Comparison of ENCODE assay signal across 20 mouse cellular contexts in the genomic region with DNA sequence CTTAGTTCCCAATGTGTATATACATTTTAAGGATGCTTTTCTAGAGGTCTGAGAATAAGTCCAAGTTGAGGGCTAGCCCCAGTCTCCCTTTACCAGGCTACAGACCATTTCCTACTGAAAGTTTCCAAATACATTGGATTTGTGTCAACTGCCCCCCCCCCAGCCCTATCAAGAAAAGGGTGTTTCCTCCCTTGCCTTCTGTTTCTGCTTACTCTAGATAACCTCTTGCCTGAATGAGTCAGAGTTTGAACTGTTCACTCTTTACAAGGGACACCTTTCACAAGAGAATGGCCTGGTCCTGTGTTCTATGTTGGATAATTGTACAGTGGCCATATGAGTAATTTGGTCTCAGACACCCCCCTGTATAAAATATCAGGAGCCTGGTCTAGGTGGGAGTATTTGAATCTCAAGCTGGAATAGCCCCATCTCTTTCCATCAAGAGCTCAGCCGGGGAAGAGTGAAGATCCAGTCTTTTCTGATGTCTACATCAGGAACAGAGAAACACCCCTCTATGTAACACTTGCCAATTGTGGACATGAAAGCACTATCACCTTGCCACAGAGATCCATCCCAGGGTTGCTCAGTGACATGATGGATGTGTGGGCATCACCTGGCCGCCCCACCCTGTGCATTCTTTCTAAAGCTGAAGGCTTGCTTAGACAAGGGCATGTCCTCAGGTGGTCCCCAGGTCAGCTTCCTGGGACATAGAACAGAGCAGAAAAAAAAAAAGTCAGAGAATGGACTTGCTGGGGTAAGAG. TPM values are rescaled to one million over a fixed set of nuclear protein-coding genes. Genes with fewer than 3 reads are reported as not detected.
A peak's percentile ranks its signal among the peaks of the same experiment; 100 is the strongest.
DNase-seq lines count a peak whose midpoint lies in the region; ATAC-seq lines count a peak whose summit lies in the region.
"Had no signal": no experiment of that assay in that cellular context is flagged by ENCODE, and none has a peak within 500 bp of the region (broad histone marks: within the 10 kb centered on the region; RNA-seq: fewer than 3 reads in every experiment).

No protein-coding gene starts in this region.

- H3K4me2 ChIP-seq in heart, embryonic 12.5 days = no peak overlapping the region
- H3K4me2 ChIP-seq in liver, embryonic 12.5 days = peak overlapping the region; percentile 52
- H3K4me2 ChIP-seq in stomach, embryonic 16.5 days (ENCODE audit: low read depth, low read length) = no peak overlapping the region
- H3K4me2 ChIP-seq: forebrain, embryonic 15.5 days; heart, embryonic 13.5 days had no signal

- H3K4me1 ChIP-seq in heart, embryonic 12.5 days (replicated peaks) = peaks cover 10% of the 10 kb centered on the region
- H3K4me1 ChIP-seq in liver, embryonic 12.5 days = peaks cover 40% of the 10 kb centered on the region
- peaks cover 11% of the 10 kb centered on the region; the same call in 1 of the 2 replicates for H3K4me1 ChIP-seq in stomach, embryonic 16.5 days (ENCODE audit: control insufficient read depth, insufficient read depth, low read length)
- H3K4me1 ChIP-seq: forebrain, embryonic 15.5 days had no signal

- H3K27me3 ChIP-seq in heart, embryonic 12.5 days (replicated peaks) = no peaks in the 10 kb centered on the region
- peaks cover 24% of the 10 kb centered on the region for H3K27me3 ChIP-seq in liver, embryonic 12.5 days (replicated peaks)
- H3K27me3 ChIP-seq in stomach, embryonic 16.5 days (ENCODE audit: control insufficient read depth, insufficient read depth, low read length) = no peaks in the 10 kb centered on the region
- H3K27me3 ChIP-seq: forebrain, embryonic 15.5 days; heart, embryonic 13.5 days had no signal

- 86% methylated on average over 2 of the region's 2 CpGs for WGBS in heart, embryonic 12.5 days
- WGBS in liver, embryonic 12.5 days (ENCODE audit: insufficient replicate concordance) = 71% methylated on average over 2 of the region's 2 CpGs
- WGBS in stomach, embryonic 16.5 days = 76% methylated on average over 2 of the region's 2 CpGs

- H3K4me3 ChIP-seq in heart, embryonic 12.5 days = no peak overlapping the region
- H3K4me3 ChIP-seq in liver, embryonic 12.5 days = no peak overlapping the region
- no peak overlapping the region for H3K4me3 ChIP-seq in stomach, embryonic 16.5 days (replicated peaks; ENCODE audit: low read length)
- H3K4me3 ChIP-seq: forebrain, embryonic 15.5 days; heart, embryonic 13.5 days had no signal

- no peak overlapping the region for H3K27ac ChIP-seq in heart, embryonic 12.5 days (ENCODE audit: poor library complexity, severe bottlenecking)
- H3K27ac ChIP-seq in liver, embryonic 12.5 days = peak overlapping the region; percentile 79
- H3K27ac ChIP-seq in stomach, embryonic 16.5 days (ENCODE audit: low read length) = peak overlapping the region; percentile 32; the same call in 1 of the 2 replicates
- H3K27ac ChIP-seq: forebrain, embryonic 15.5 days; heart, embryonic 13.5 days; macrophage had no signal

- DNase-seq in heart, adult 8-10 months (ENCODE audit: low spot score) = no peak
- peak; percentile 61 for DNase-seq in c-Kit-positive CD71-positive TER-119-negative erythroid progenitor cells, embryonic 14.5 days (ENCODE audit: low read depth)
- no peak for DNase-seq in urinary bladder, postnatal 14 days (ENCODE audit: low spot score)
- no peak for DNase-seq in urinary bladder, postnatal 10 days (ENCODE audit: low spot score)
- no peak for DNase-seq in left cerebral cortex, postnatal 4 days
- DNase-seq: adrenal gland, adult 8-10 months; cerebellum, adult 9-11 months; embryo, embryonic 11 days; kidney, postnatal 14 days; layer of hippocampus, adult 9-11 months; lung, adult 2 months had no signal

- no peaks in the 10 kb centered on the region for H3K9me3 ChIP-seq in heart, embryonic 12.5 days (replicated peaks)
- no peaks in the 10 kb centered on the region for H3K9me3 ChIP-seq in liver, embryonic 12.5 days (replicated peaks)
- H3K9me3 ChIP-seq in stomach, embryonic 16.5 days (replicated peaks; ENCODE audit: control insufficient read depth, low read length) = no peaks in the 10 kb centered on the region
- H3K9me3 ChIP-seq: forebrain, embryonic 15.5 days; heart, embryonic 13.5 days had no signal

- peak; percentile 82 for ATAC-seq in heart, embryonic 12.5 days (ENCODE audit: insufficient number of reproducible peaks, low FRiP score)
- peak; percentile 94 for ATAC-seq in liver, embryonic 12.5 days
- peak; percentile 80 for ATAC-seq in stomach, embryonic 16.5 days (ENCODE audit: insufficient read depth, low FRiP score)
- ATAC-seq: forebrain, embryonic 15.5 days; midbrain, embryonic 16.5 days had no signal

- intact Hi-C loops in left cerebral cortex, postnatal 4 days (cut with DNase I) = no loop called here

- H3K36me3 ChIP-seq in heart, embryonic 12.5 days = no peaks in the 10 kb centered on the region
- H3K36me3 ChIP-seq in liver, embryonic 12.5 days = no peaks in the 10 kb centered on the region
- no peaks in the 10 kb centered on the region for H3K36me3 ChIP-seq in stomach, embryonic 16.5 days (ENCODE audit: control insufficient read depth, insufficient read depth, low read length)
- H3K36me3 ChIP-seq: forebrain, embryonic 15.5 days; heart, embryonic 13.5 days had no signal

- no peak overlapping the region for H3K9ac ChIP-seq in heart, embryonic 12.5 days
- H3K9ac ChIP-seq in liver, embryonic 12.5 days = peak overlapping the region; percentile 29; the same call in 1 of the 2 replicates
- no peak overlapping the region for H3K9ac ChIP-seq in stomach, embryonic 16.5 days (ENCODE audit: low read length)
- H3K9ac ChIP-seq: forebrain, embryonic 15.5 days; heart, embryonic 13.5 days had no signal

RNA-seq across cellular contexts. Expression of gene Ociad2, which starts 23.5 kb away (rescaled TPM):
- 27.5 and 29.0 TPM in 2 replicates for polyA plus RNA-seq in heart, embryonic 12.5 days (2016; fragmentation: Nextera tagmentation; extraction: Ambion mirVana)
- 10 to 100 TPM; 10.4 to 20.9 (median 15.1) TPM for total RNA-seq in heart, adult 8-10 months (2022)
- 4.7 and 4.9 TPM in 2 replicates for polyA plus RNA-seq in liver, embryonic 12.5 days (2016; fragmentation: Nextera tagmentation; extraction: Ambion mirVana)
- 93.9 and 103 TPM in 2 replicates for polyA plus RNA-seq in stomach, embryonic 16.5 days (2015; fragmentation: Nextera tagmentation; extraction: Ambion mirVana)
- 10 to 100 TPM; 26.0 to 30.7 TPM for total RNA-seq in left cerebral cortex, postnatal 4 days (2021)

RNA-seq across cellular contexts. Expression of gene Cwh43, which starts 41.6 kb away (rescaled TPM):
- polyA plus RNA-seq in heart, embryonic 12.5 days (2016; fragmentation: Nextera tagmentation; extraction: Ambion mirVana) = not detected in 2 replicates
- total RNA-seq in heart, adult 8-10 months (2022) = not detected
- polyA plus RNA-seq in liver, embryonic 12.5 days (2016; fragmentation: Nextera tagmentation; extraction: Ambion mirVana) = not detected in 2 replicates
- 5.4 and 5.6 TPM in 2 replicates for polyA plus RNA-seq in stomach, embryonic 16.5 days (2015; fragmentation: Nextera tagmentation; extraction: Ambion mirVana)
- total RNA-seq in left cerebral cortex, postnatal 4 days (2021) = 1 to 10 TPM; 3.5 to 4.2 TPM
- total RNA-seq: adrenal gland, adult 8-10 months; gastrocnemius, adult 18-20 months had no signal
- polyA plus RNA-seq: heart, embryonic 13.5 days; hindbrain, embryonic 11.5 days; macrophage had no signal
